Mouse (Mus musculus): Measurements from ENCODE around the gene Galnt7.

Galnt7 gene

DNA sequence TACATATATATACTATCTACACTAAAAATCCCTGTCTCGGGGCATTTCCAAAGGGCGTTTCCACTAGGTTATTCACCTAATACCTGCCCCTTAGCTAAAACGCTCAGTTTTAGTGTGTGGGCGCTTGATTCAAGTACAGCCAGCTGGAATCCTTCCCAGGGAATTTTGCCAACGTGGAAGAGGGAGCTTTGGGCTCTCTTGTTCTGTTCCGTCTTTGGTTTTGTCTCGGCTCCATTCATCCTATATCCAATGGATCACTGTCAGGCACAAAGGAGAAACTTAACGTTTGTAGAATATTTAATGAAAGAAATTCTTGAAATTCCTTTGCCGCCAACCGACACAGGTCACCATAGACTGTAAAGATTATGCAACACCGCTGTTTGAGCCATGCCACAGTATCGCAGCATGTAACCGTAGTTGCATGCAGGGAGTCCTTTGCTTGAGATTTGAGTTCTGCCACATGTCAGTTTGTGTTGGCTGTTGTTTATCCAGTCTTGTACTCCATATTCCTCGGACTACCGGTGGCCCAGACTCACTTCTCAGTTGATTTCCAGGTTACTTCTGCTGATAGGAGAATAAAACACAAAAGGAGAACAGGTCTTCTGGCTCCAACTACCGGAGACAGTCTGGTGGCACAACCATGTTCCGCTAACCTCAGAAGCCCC, 153.9 kb downstream of the Galnt7 start:
- DNase-seq (ENCODE audit: low read depth, low spot score): peak; percentile 74

DNA sequence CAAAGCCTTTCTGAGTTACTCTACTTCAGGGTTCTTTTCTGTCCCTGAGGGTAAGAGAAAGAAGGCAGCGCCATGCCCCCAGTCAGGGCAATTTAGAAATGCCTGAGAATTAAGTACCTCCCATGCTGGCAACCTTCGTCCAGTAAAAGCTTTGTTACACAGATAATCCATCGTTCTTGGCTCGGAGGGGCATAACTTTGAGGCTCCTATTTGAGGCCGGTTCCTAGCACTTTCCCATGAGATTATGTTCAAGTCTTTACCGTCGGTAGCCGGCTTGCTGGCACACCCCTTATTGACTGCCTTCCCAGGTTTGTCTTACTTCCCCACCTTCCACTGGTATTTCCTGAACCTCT, 154.4 kb downstream of the Galnt7 start:
- no peak for DNase-seq (ENCODE audit: low read depth, low spot score)

DNA sequence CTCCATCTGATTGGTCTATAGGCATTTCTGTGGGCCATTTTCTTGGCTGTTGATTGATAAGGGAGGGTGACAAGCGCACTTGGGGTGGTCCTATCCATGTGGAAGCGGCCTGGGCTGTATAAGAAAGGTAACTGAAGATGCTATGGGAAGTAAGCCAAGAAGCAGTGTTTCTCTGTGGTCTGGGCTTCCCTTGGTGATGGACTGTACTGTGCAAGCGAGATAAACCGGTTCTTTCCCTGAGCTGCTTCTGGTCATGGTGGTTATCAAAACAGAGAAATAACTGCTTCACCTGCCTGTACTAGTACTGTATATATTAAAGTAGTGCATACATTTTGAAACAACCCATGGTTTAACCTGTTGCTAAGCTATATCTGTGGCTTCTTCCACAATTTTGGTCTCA, 161.0 kb downstream of the Galnt7 start:
- no peak for DNase-seq (ENCODE audit: low read depth, low spot score)

DNA sequence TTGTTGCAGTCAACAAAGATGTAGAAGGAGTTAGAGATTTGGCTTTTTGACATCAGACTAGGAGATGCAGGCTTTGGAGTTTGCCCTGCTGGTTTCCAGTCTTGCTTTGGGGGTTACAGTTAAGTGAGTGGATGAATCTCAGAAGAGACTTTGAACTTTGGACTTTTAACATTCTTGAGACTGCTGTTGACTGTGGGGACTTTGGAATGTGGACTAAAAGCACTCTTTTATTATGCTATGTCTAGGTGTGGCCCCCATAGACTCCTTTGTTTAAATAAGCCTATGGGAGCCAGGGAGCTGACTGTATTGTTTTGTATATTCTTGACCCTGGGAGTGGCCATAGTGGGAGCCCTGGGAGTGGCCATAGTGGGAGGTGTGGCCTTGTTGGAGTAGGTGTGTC, 162.9 kb downstream of the Galnt7 start:
- DNase-seq (ENCODE audit: low read depth, low spot score): peak; percentile 100

DNA sequence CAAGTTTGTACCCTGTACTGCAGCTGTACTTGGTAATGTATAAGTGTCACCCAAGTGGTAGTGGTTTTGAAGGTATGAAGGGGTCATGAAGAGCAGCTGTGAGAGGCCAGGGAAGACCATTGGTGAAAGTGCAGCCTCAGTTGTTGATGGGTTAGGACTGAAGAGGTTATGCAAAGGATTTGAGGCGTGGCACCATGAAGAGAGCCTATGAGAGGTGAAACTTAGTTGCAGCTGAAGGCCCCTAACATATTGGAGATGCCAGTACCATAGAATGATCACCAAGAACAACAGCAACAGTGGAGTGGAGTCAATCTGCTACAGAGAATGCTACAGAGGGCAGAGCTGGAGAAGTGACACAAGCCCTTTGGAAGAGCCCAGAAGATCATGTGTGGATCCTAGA, 163.5 kb downstream of the Galnt7 start:
- peak; percentile 73 for DNase-seq (ENCODE audit: low read depth, low spot score)

DNA sequence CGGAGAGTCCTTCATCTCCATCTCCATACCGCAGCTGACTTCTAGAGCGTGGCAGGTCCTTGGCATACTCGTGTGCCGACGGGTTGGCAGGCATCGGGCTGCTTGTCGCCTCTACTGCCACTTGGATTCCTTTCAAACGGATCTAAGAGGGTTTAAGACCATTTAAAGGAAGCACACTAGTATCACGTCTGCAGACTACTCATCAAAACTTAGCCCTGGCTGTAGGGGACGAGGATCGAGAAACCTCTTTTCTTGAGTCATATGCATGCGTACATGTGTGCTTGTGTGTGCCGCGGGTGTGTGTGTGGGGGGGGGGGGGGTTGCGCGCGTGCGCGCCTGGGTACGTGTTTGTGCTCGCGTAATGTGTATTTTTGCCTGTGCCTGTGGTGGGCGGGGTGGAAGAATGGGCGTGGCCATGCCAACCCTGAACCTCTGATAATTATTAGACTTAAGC, 164.5 kb downstream of the Galnt7 start:
- DNase-seq (ENCODE audit: low read depth, low spot score): peak; percentile 76

DNA sequence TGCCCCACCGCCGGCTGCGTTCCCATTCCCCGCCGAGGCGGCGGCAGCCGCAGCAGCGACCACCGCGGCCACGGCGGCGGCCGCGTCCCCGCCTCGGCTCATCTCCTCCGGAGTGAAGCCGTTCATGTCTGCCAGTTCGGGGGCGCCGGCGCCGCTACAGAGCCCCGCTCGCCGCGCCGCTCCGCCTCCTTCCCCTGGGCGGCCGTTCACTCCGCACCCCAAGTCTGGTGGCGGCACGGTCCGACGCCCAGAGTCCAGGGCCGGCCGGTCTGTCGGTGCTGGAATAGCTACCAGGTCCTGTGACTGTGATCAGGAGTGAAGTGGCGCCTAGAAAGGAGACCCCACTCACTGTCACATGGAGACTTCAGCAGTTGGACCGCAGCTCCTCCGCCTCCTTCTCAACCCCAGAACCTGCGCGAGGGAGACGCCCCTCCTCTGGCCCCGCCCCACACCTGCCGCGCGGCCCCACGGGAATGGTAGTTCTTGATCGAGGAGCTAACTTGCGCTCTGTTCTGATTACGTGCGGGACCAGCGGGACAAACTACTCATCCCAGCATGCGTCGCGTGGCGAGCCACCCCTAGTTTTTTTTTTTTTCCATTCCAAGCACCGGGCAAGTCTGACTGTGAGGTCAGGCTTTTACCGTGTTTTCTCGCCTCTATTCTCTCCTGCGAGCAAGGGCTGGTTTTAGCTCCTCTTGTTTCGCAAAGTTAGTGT, 165.2 kb downstream of the Galnt7 start, which contains the start of gene Sap30:
TSS of gene Sap30 (minus strand) at position 420 of the 715 bp plus-strand sequence.
- peak; percentile 100 for DNase-seq (ENCODE audit: low read depth, low spot score)

DNA sequence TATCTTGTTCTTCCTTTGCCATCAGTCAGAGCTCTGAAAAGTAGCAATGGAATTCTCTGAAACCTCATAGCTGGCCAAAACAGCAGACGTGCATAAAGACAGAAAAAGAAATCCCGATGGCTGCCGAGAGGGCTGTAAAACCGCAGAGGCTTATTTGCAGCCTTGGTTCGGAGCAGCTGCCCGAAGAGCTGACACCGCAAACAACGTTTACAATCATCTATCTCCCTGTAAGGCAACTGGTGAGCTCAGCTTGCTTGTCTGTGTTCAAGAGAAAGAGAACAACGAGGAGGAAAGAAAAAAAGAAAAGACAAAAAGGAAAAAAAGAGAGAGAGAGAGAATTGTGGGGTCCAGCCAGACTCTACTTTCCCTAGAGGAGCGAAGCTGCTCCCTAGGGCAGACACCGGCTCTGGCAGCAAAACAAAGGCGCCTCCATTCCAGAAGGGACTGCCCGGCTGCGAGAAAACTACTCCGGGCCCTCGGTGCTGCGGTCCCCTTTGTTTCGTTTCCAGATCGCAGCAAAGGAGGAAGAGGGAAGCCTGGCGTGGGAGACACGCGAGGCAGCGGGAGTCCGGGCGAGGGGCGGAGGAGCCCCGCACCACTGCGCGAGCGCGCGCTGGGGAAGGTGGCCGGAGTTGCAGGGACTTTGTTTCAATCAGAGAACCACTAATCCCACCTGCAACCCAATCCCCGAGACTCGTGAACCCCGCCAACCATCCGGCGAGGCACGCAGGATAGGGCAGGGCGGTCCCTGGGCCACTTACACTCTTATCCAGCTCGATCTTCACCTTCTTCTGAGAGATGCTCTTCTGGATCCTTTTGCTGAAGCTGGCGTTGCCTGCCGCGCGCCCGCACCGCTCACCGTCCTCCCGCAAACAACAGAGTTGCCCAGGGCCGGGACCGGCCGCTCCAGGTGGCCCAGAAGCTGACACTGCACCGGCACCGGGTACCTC, 166.1 kb downstream of the Galnt7 start:
- DNase-seq (ENCODE audit: low read depth, low spot score): peak; percentile 60

DNA sequence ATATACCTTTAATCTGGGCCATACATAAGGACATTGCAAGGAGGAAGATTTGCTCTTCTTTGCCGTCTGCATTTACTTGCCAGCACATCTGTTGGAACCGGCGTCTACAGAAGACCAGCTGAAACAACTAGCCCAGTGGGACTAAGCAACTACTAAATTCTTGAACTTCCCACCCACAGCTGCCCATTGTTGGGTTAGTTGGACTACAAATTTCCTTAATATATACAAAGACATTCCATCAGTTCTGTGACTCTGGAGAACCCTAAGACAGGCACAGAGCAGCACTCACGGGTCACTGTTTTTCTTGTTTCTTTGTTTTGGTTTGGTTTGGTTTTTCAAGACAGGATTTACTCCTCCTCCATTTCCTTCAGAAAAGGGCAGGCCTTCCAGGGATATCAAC, 172.2 kb downstream of the Galnt7 start:
- DNase-seq (ENCODE audit: low read depth, low spot score): no peak

DNA sequence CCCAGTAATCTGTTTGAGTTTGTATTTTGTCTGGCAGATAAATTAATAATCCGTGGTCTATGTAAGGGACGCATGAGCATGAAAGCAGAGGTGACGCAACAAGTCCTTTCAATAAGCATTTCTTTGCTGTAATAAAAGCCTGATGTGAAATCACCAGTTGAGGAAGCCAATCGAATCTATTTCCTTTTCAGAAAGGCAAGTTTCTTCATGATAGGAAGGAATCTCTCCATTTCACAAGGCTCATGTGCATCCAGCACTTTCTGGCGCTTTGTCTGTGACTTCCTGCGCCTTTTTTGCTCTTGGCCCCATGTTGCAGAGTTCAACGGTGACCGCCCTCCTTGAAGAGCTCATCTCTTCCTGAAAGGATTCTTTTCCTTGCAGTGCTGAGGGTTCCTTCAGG, 173.1 kb downstream of the Galnt7 start:
- DNase-seq (ENCODE audit: low read depth, low spot score): no peak

DNA sequence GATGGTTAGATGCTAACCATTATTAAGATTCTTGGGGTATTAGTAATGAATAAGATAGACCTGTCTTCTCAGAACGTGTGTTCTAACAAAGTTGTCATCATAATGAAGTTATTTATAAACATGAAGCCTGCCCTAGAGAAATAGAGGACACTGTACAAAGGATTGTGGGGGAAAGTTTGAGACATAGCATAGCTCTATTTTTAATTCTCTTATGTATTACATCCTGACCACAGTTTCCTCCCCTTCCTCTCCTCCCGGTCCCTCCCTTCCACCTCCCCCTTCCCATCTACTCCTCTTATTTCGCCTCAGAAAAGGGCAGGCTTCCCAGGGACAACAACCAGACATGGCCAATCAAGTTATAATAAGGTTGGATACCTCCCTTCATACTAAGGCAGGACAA, 174.4 kb downstream of the Galnt7 start:
- DNase-seq (ENCODE audit: low read depth, low spot score): no peak
